Mouse (Mus musculus): ENCODE measurements around the gene Gm28047. TPM values are rescaled to one million over a fixed set of nuclear protein-coding genes. Genes with fewer than 3 reads are reported as not detected.
A peak's percentile ranks its signal among the peaks of the same experiment; 100 is the strongest.

The Gm28047 gene
- total RNA-seq, 2 experiments from 2014 or later = 1.8 TPM; not detected in 1

- Histone ChIP-seq H3K27ac (no peak overlapping the region), H3K4me3 (no peak overlapping the region)
- TF ChIP-seq CTCF (IDR thresholded peaks at IDR 0.05) = no peak
- no peak for DNase-seq
- intact Hi-C loops (cut with DNase I) = no loop called here
Measured at GRCm38 (mm10) chr15:102506864-102507263, 118.0 kb downstream of the Gm28047 start.

- H3K27ac ChIP-seq = no peak overlapping the region
- TF ChIP-seq CTCF (IDR thresholded peaks at IDR 0.05) = no peak
- H3K4me3 ChIP-seq = no peak overlapping the region
- DNase-seq = no peak
- intact Hi-C loops (cut with DNase I) = no loop called here
Measured at GRCm38 (mm10) chr15:102506464-102506830, 118.4 kb downstream of the Gm28047 start.

GRCm38 (mm10) chr15:102505770-102506463, 119.0 kb downstream of the Gm28047 start:
- Histone ChIP-seq H3K27ac (no peak overlapping the region), H3K4me3 (no peak overlapping the region)
- intact Hi-C loops (cut with DNase I) = no loop called here
- DNase-seq = no peak
- no peak for TF ChIP-seq CTCF (IDR thresholded peaks at IDR 0.05)

GRCm38 (mm10) chr15:102505073-102505769, 119.6 kb downstream of the Gm28047 start:
- no peak overlapping the region for H3K27ac ChIP-seq
- H3K4me3 ChIP-seq = no peak overlapping the region
- TF ChIP-seq CTCF (IDR thresholded peaks at IDR 0.05) = no peak
- peak; percentile 16 for DNase-seq
- intact Hi-C loops (cut with DNase I) = no loop called here

GRCm38 (mm10) chr15:102503924-102504782, 120.7 kb downstream of the Gm28047 start:
- Histone ChIP-seq H3K27ac (no peak overlapping the region), H3K4me3 (no peak overlapping the region)
- DNase-seq = no peak
- intact Hi-C loops (cut with DNase I) = no loop called here
- no peak for TF ChIP-seq CTCF (IDR thresholded peaks at IDR 0.05)

- DNase-seq = no peak
- intact Hi-C loops (cut with DNase I) = no loop called here
- Histone ChIP-seq H3K4me3 (no peak within 1 kb of the TSS), H3K27ac (no peak within 1 kb of the TSS)
- no peak for TF ChIP-seq CTCF (IDR thresholded peaks at IDR 0.05)
Measured at GRCm38 (mm10) chr15:102503447-102503846, 121.4 kb downstream of the Gm28047 start, which contains the start of gene Gm10337. Gene Gm10337 (plus strand): TSS chr15:102503722.

- intact Hi-C loops (cut with DNase I) = no loop called here
- Histone ChIP-seq H3K27ac (no peak overlapping the region), H3K4me3 (no peak overlapping the region)
- TF ChIP-seq CTCF (IDR thresholded peaks at IDR 0.05) = no peak
- no peak for DNase-seq
Measured at GRCm38 (mm10) chr15:102502254-102502840, 122.5 kb downstream of the Gm28047 start.

- intact Hi-C loops (cut with DNase I) = loop anchor here (2.0 kb wide), 1 partner anchor 16 kb away; no protein-coding TSS in a partner anchor
- no peak for TF ChIP-seq CTCF (IDR thresholded peaks at IDR 0.05)
- Histone ChIP-seq H3K4me3 (no peak overlapping the region), H3K27ac (no peak overlapping the region)
- no peak for DNase-seq
Measured at GRCm38 (mm10) chr15:102501084-102501814, 123.6 kb downstream of the Gm28047 start.

GRCm38 (mm10) chr15:102500479-102500878, 124.4 kb downstream of the Gm28047 start:
- intact Hi-C loops (cut with DNase I) = loop anchor here (2.0 kb wide), 1 partner anchor 16 kb away; no protein-coding TSS in a partner anchor
- Histone ChIP-seq H3K4me3 (no peak overlapping the region), H3K27ac (no peak overlapping the region)
- no peak for DNase-seq
- TF ChIP-seq CTCF (IDR thresholded peaks at IDR 0.05) = no peak

- no peak for DNase-seq
- H3K27ac ChIP-seq = no peak overlapping the region
- TF ChIP-seq CTCF (IDR thresholded peaks at IDR 0.05) = no peak
- no peak overlapping the region for H3K4me3 ChIP-seq
- intact Hi-C loops (cut with DNase I) = loop anchor here (2.0 kb wide), 1 partner anchor 15 kb away; no protein-coding TSS in a partner anchor
Measured at GRCm38 (mm10) chr15:102499851-102500250, 125.0 kb downstream of the Gm28047 start.

- no peak for TF ChIP-seq CTCF (IDR thresholded peaks at IDR 0.05)
- intact Hi-C loops (cut with DNase I) = no loop called here
- no peak overlapping the region for H3K4me3 ChIP-seq
- DNase-seq = no peak
- no peak overlapping the region for H3K27ac ChIP-seq
Measured at GRCm38 (mm10) chr15:102499370-102499769, 125.5 kb downstream of the Gm28047 start.

GRCm38 (mm10) chr15:102498322-102498721, 126.5 kb downstream of the Gm28047 start:
- no peak overlapping the region for H3K27ac ChIP-seq
- intact Hi-C loops (cut with DNase I) = no loop called here
- no peak for TF ChIP-seq CTCF (IDR thresholded peaks at IDR 0.05)
- H3K4me3 ChIP-seq = no peak overlapping the region
- DNase-seq = no peak

Data from gastrocnemius, adult 2 months (tissue).